Mouse (Mus musculus) lung, embryonic 15.5 days (tissue): ENCODE results near the gene Prim2. TPM values are rescaled to one million over a fixed set of nuclear protein-coding genes. Genes with fewer than 3 reads are reported as not detected.

Source experiments
- ATAC-seq: fragments of 200-750 bp; cut with Nextera tagmentation; 2 replicates; pipeline ENCODE4 v1.8.0; 2017; ENCODE audit warnings: moderate number of reproducible peaks, borderline replicate concordance; ENCODE audit not compliant: low FRiP score, low TSS enrichment; ENCODE audit errors: extremely low read depth
- H3K27ac ChIP-seq: fragments of 300-500 bp; sonication (generic); 2 replicates; pipeline ENCODE4 v1.5.1; 2015; ENCODE audit warnings: moderate library complexity, mild to moderate bottlenecking, inconsistent platforms
- H3K27me3 ChIP-seq: fragments of 300-500 bp; sonication (generic); 2 replicates; pipeline ENCODE4 v1.6.1; 2015; ENCODE audit warnings: inconsistent platforms
- H3K36me3 ChIP-seq: fragments of 300-500 bp; sonication (generic); 2 replicates; pipeline ENCODE4 v1.6.1; 2015; ENCODE audit warnings: inconsistent platforms
- H3K4me1 ChIP-seq: fragments of 300-500 bp; sonication (generic); 2 replicates; pipeline ENCODE4 v1.6.1; 2015; ENCODE audit warnings: inconsistent platforms
- H3K4me2 ChIP-seq: fragments of 300-500 bp; sonication (generic); 2 replicates; pipeline ENCODE4 v1.6.1; 2015; ENCODE audit warnings: inconsistent platforms, mild to moderate bottlenecking, moderate library complexity
- H3K4me3 ChIP-seq: fragments of 300-500 bp; sonication (generic); 2 replicates; pipeline ENCODE4 v1.5.1; 2015; ENCODE audit warnings: mild to moderate bottlenecking, inconsistent platforms
- H3K9ac ChIP-seq: fragments of 300-500 bp; sonication (generic); 2 replicates; pipeline ENCODE4 v1.6.1; 2015; ENCODE audit warnings: inconsistent platforms
- H3K9me3 ChIP-seq: fragments of 300-500 bp; sonication (generic); 2 replicates; pipeline ENCODE4 v1.6.1; 2016; ENCODE audit warnings: inconsistent platforms
- WGBS: fragments of 180-500 bp; shearing (Covaris S2); methylation state at CpG from one replicate; pipeline ENCODE4 v1.1.7; 2015; 5-methylcytosine and 5-hydroxymethylcytosine counted together
- polyA plus RNA-seq: library from polyadenylated mRNA; unstranded; fragments of >200 nt; fragmentation: Nextera tagmentation; extraction: Ambion mirVana; gene quantifications from 2 replicates; pipeline ENCODE4 v1.2.1, GENCODE M21; 2015

The Prim2 gene
- polyA plus RNA-seq, 1 experiment from 2014 or later: 45.1 TPM

- no peak for ATAC-seq
- no peaks in the 10 kb centered on the region for H3K4me1 ChIP-seq
Measured at GRCm38 (mm10) chr1:33680435-33680834, 10.8 kb upstream of the Prim2 start.

DNA sequence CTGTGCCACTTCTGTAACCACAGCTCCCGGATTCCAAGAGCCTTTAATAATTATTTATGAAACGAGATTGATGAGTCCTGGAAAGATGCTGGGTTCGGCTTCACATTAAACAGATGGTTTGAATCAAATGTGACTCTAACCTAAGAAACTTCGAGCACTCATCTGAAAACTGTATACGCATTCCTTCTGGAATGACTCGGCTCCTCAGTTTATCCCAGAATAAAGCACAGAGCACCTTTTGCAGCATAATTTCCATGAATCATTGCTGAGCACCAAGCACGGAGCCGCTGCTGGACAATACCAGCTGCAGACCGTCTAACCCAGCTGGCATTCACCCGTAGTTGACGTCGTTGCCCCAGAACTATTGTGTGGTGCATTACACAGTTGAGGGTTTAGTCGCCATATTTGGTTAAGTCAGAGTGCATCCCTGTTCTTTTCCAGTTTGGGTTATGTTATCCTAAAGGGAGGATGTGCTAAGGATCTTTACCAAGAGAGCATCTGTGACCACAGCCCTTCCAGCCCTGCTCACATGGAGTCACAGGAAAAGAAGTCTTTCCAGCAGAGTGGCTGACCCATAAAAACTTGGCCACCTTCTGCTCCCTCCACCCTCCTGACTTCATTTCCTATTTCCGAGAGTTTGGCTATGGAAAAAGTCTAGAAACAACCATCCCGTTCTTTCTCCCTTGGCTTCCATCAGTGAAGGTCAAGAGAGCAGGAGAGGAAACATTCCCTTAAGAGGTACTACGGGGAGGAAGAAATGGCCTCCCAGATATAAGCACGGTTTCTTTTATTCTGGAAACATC lies 3.8 kb upstream of the Prim2 start:
- no peaks in the 10 kb centered on the region for H3K9me3 ChIP-seq
- WGBS: 45% methylated on average over 17 of the region's 17 CpGs
- no peak overlapping the region for H3K4me2 ChIP-seq
- H3K27me3 ChIP-seq: no peaks in the 10 kb centered on the region
- peaks cover 8% of the 10 kb centered on the region; the same call in 1 of the 2 replicates for H3K4me1 ChIP-seq
- no peak overlapping the region for H3K9ac ChIP-seq
- H3K36me3 ChIP-seq: no peaks in the 10 kb centered on the region
- no peak for ATAC-seq
- no peak overlapping the region for H3K4me3 ChIP-seq
- no peak overlapping the region for H3K27ac ChIP-seq

More at GRCm38 (mm10) chr1:33680435-33680834, 10.8 kb upstream of the Prim2 start:
- no peak overlapping the region for H3K4me2 ChIP-seq
- no peak overlapping the region for H3K4me3 ChIP-seq
- no peaks in the 10 kb centered on the region for H3K9me3 ChIP-seq
- 37% methylated on average over 4 of the region's 4 CpGs for WGBS
- H3K36me3 ChIP-seq: no peaks in the 10 kb centered on the region
- no peak overlapping the region for H3K9ac ChIP-seq
- H3K27ac ChIP-seq: no peak overlapping the region
- no peaks in the 10 kb centered on the region for H3K27me3 ChIP-seq

- no peak overlapping the region for H3K27ac ChIP-seq
- no peak overlapping the region for H3K4me2 ChIP-seq
- no peaks in the 10 kb centered on the region for H3K9me3 ChIP-seq
- 21% methylated on average over 3 of the region's 3 CpGs for WGBS
- H3K36me3 ChIP-seq: no peaks in the 10 kb centered on the region
- no peaks in the 10 kb centered on the region for H3K27me3 ChIP-seq
- no peak overlapping the region for H3K4me3 ChIP-seq
- no peak for ATAC-seq
- H3K9ac ChIP-seq: no peak overlapping the region
- peaks cover 8% of the 10 kb centered on the region; the same call in 1 of the 2 replicates for H3K4me1 ChIP-seq
Measured at GRCm38 (mm10) chr1:33672514-33672913, 2.9 kb upstream of the Prim2 start.

GRCm38 (mm10) chr1:33672083-33672482 lies 2.5 kb upstream of the Prim2 start:
- ATAC-seq: no peak
- no peak overlapping the region for H3K27ac ChIP-seq
- H3K36me3 ChIP-seq: no peaks in the 10 kb centered on the region; the same call in 1 of the 2 replicates
- no peaks in the 10 kb centered on the region for H3K27me3 ChIP-seq
- WGBS: 66% methylated on average over 3 of the region's 3 CpGs
- no peaks in the 10 kb centered on the region for H3K9me3 ChIP-seq
- H3K4me1 ChIP-seq: peaks cover 8% of the 10 kb centered on the region; the same call in 1 of the 2 replicates
- no peak overlapping the region for H3K4me3 ChIP-seq
- no peak overlapping the region for H3K9ac ChIP-seq
- no peak overlapping the region for H3K4me2 ChIP-seq

DNA sequence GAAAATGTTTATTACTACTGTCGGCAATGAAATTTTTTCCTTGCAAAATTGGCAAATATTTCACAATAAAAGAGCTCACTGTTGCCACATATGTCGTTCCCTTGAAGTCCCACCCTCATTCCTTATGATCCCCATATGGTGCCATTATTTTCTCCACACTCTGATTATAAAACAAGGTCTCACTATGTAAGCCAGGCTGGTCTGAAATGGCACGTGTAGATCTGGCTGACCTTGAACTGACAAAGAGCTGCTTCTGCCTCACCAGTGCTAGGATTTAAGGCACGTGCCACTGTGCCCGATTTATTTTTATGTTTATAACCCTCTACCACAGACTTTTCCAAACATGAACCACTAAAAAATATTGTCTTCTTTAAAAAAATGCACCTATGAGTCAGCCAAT lies 1.8 kb upstream of the Prim2 start:
- H3K27ac ChIP-seq: no peak overlapping the region
- no peak for ATAC-seq
- WGBS: 60% methylated on average over 5 of the region's 5 CpGs
- no peaks in the 10 kb centered on the region for H3K9me3 ChIP-seq
- H3K4me1 ChIP-seq: peaks cover 8% of the 10 kb centered on the region; the same call in 1 of the 2 replicates
- H3K4me2 ChIP-seq: no peak overlapping the region
- peaks cover 5% of the 10 kb centered on the region; the same call in 1 of the 2 replicates for H3K36me3 ChIP-seq
- no peak overlapping the region for H3K9ac ChIP-seq
- H3K27me3 ChIP-seq: no peaks in the 10 kb centered on the region
- H3K4me3 ChIP-seq: no peak overlapping the region

- Histone ChIP-seq H3K27ac (peak overlapping the region; percentile 83), H3K4me3 (peak overlapping the region; percentile 71), H3K4me2 (peak overlapping the region; percentile 88), H3K9me3 (no peaks in the 10 kb centered on the region), H3K9ac (peak overlapping the region; percentile 63), H3K27me3 (no peaks in the 10 kb centered on the region), H3K4me1 (peaks cover 8% of the 10 kb centered on the region; the same call in 1 of the 2 replicates), H3K36me3 (peaks cover 13% of the 10 kb centered on the region; the same call in 1 of the 2 replicates)
- ATAC-seq: peak; percentile 69
- WGBS: under 1% methylated on average over 37 of the region's 37 CpGs
Measured at GRCm38 (mm10) chr1:33670164-33670616, 595 bp upstream of the Prim2 start.

DNA sequence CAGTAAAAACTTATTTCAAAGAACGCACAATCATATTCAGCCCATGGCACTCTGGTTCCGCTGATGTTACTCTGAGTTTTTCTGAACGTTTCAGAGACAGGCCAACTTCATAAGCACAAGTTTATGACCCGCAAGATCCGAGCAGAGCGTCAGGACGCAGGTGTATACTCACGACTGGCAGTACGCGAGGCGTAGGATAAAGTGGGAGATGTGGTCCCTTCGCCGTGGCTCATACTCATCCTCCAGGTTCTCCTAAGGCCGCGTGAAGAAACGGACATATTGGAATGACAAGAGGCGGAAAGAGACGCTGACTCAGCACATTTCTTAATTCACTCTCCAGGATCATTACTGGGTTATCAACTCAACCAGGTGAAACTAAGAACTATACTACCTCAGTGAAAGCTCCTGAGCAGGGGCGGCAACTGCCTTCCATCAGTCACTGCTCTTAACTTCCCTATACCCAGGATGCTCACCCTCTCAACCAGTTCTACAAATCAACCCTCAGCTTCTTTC lies 5.9 kb downstream of the Prim2 start:
- no peak overlapping the region for H3K9ac ChIP-seq
- H3K9me3 ChIP-seq: no peaks in the 10 kb centered on the region
- peaks cover 3% of the 10 kb centered on the region; the same call in 1 of the 2 replicates for H3K4me1 ChIP-seq
- no peaks in the 10 kb centered on the region for H3K27me3 ChIP-seq
- no peak overlapping the region for H3K4me3 ChIP-seq
- no peak overlapping the region for H3K4me2 ChIP-seq
- no peak for ATAC-seq
- WGBS: 84% methylated on average over 19 of the region's 19 CpGs
- peaks cover 34% of the 10 kb centered on the region for H3K36me3 ChIP-seq
- no peak overlapping the region for H3K27ac ChIP-seq

- H3K27me3 ChIP-seq: no peaks in the 10 kb centered on the region
- peaks cover 34% of the 10 kb centered on the region for H3K36me3 ChIP-seq
- H3K9ac ChIP-seq: no peak overlapping the region
Measured at GRCm38 (mm10) chr1:33663163-33663562, 6.4 kb downstream of the Prim2 start.

DNA sequence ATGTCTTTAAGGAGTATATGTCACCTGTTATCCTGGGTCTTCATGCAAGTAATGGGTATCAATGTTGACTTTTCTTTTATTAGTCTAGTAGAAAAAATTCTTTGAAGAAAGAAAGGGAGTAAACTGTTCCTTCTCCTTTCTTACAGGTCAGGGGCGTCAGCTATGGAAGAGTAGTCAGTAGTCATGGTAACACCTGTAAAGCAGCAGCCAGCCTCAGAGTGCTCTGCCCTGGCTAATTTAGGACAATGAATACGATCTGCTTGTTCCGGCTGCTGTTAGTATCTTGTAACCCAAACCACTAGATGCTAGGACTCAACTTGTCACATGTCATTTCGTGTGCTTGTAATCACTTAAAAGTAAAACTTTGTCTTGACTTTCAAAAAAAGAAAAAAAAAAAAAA lies 11.3 kb downstream of the Prim2 start:
- no peak for ATAC-seq
- Histone ChIP-seq H3K27me3 (no peaks in the 10 kb centered on the region), H3K9ac (no peak overlapping the region), H3K9me3 (no peaks in the 10 kb centered on the region), H3K27ac (no peak overlapping the region), H3K36me3 (peaks cover 25% of the 10 kb centered on the region), H3K4me2 (no peak overlapping the region), H3K4me3 (no peak overlapping the region), H3K4me1 (no peaks in the 10 kb centered on the region)
- WGBS: 73% methylated on average over 4 of the region's 4 CpGs

More at GRCm38 (mm10) chr1:33663163-33663562, 6.4 kb downstream of the Prim2 start:
- no peaks in the 10 kb centered on the region for H3K9me3 ChIP-seq
- ATAC-seq: no peak
- H3K4me3 ChIP-seq: no peak overlapping the region
- H3K27ac ChIP-seq: no peak overlapping the region
- H3K4me2 ChIP-seq: no peak overlapping the region
- H3K4me1 ChIP-seq: no peaks in the 10 kb centered on the region

- no peaks in the 10 kb centered on the region for H3K4me1 ChIP-seq
- peaks cover 24% of the 10 kb centered on the region for H3K36me3 ChIP-seq
- H3K27me3 ChIP-seq: no peaks in the 10 kb centered on the region
- H3K9me3 ChIP-seq: no peaks in the 10 kb centered on the region
- no peak overlapping the region for H3K27ac ChIP-seq
- H3K4me3 ChIP-seq: no peak overlapping the region
- no peak overlapping the region for H3K9ac ChIP-seq
- 48% methylated on average over 12 of the region's 12 CpGs for WGBS
- no peak overlapping the region for H3K4me2 ChIP-seq
- ATAC-seq: peak; percentile 57; the same call in 1 of the 2 replicates
Measured at GRCm38 (mm10) chr1:33657574-33658149, 11.9 kb downstream of the Prim2 start.

DNA sequence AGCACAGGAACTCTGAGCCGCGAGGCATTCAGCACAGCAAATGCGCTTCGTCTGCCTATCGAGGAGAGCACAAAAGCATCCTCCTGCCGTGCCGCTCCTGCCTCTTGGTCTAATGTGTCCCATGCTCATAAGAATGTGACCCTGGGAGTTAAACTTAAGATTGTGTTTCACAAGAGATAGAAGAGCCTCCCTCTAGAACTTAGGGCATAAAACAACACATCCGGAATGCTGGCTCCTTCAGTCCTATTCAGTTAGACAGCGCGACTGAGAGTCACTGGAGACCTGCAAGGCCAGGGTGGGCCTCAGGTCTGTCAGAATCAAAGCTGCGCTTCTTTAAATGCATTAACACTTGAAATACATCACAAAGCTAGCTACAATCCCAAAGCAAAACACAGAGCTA lies 18.7 kb downstream of the Prim2 start:
- H3K36me3 ChIP-seq: peaks cover 8% of the 10 kb centered on the region; the same call in 1 of the 2 replicates
- H3K9me3 ChIP-seq: no peaks in the 10 kb centered on the region
- ATAC-seq: no peak
- no peak overlapping the region for H3K4me2 ChIP-seq
- 94% methylated on average over 11 of the region's 11 CpGs for WGBS
- no peak overlapping the region for H3K4me3 ChIP-seq
- no peak overlapping the region for H3K9ac ChIP-seq
- no peaks in the 10 kb centered on the region for H3K4me1 ChIP-seq
- H3K27ac ChIP-seq: no peak overlapping the region
- no peaks in the 10 kb centered on the region for H3K27me3 ChIP-seq
